Mouse (Mus musculus) bone marrow, adult 2 months (tissue): ENCODE measurements around the gene Prim2.

Source experiments
- CTCF ChIP-seq: fragments of 200-500 bp; IDR thresholded peaks from 2 replicates; pipeline ENCODE4 v1.5.1; 2011; ENCODE audit warnings: low read length, control low read depth; ENCODE audit not compliant: control insufficient read depth, insufficient read depth
- POLR2A ChIP-seq: fragments of 200-500 bp; IDR thresholded peaks from 2 replicates; pipeline ENCODE4 v1.6.1; 2011; ENCODE audit warnings: low read depth, mild to moderate bottlenecking, control low read depth, low read length, borderline replicate concordance; ENCODE audit not compliant: control insufficient read depth

- no peak for TF ChIP-seq CTCF
- no peak for TF ChIP-seq POLR2A
Measured at GRCm38 (mm10) chr1:33604087-33604699, 65.4 kb downstream of the Prim2 start.
